Mouse (Mus musculus): Measurements from ENCODE around the gene Gabrd.

The Gabrd gene

DNA sequence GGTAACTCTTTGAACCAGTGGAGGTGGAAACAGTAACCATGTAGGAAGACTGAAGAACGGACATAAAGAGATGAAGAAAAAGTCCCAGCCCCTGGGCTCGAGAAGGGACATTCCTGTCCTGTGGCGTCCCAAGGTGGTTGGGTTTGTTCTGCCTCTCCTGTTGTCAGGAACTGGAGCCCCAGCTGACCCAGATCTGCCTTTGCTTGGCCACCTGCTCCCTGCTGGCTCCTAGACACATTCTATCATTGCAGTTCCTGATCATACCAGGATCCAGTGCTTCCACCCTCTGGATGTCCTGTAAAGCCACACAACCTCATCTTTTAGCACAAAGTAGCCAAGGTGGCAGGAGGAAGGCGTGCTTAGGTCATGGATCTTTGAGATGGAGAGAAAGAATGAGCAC is 14.6 kb downstream of the Gabrd start:
- no peak for DNase-seq (ENCODE audit: low spot score)

DNA sequence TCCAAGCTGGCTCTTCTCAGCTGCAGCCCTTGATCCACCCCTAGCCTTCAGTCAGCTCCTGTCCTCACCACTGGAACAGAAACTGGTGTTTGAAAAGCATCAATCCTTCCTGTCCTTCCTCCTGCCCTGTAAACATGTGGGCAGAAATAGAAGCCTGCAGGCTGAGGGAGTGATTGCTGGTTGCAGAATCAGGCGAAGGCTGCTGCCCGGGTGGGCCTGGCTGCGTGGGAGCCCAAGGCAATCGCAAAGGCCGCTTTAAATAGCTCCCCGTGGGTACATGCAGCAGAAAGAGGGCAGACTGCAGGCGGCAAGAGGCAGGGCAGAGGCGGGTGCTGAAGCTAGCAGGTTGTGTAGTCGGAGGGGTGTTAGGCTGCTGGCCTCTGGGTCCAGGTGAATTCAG is 15.2 kb downstream of the Gabrd start:
- no peak for DNase-seq (ENCODE audit: low spot score)

DNA sequence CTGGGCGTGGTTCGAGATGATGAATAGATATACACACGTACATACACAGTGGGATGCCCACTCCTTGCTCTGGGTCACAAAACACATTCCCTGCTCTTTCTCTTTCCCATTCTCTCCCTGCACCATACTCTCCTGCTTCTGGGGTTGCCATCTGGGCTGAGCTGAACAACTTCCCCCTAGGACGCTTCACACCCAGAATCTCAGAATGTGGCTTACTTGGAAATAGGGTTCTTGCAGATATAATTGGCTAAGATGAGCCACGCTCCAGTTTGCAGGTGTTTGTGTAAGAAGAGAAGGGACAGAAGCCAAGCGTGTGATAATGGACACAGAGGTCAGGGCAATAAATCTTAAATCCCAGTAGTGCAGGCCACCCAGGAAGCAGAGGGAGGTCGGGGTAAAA is 15.9 kb downstream of the Gabrd start:
- DNase-seq (ENCODE audit: low spot score) = no peak

DNA sequence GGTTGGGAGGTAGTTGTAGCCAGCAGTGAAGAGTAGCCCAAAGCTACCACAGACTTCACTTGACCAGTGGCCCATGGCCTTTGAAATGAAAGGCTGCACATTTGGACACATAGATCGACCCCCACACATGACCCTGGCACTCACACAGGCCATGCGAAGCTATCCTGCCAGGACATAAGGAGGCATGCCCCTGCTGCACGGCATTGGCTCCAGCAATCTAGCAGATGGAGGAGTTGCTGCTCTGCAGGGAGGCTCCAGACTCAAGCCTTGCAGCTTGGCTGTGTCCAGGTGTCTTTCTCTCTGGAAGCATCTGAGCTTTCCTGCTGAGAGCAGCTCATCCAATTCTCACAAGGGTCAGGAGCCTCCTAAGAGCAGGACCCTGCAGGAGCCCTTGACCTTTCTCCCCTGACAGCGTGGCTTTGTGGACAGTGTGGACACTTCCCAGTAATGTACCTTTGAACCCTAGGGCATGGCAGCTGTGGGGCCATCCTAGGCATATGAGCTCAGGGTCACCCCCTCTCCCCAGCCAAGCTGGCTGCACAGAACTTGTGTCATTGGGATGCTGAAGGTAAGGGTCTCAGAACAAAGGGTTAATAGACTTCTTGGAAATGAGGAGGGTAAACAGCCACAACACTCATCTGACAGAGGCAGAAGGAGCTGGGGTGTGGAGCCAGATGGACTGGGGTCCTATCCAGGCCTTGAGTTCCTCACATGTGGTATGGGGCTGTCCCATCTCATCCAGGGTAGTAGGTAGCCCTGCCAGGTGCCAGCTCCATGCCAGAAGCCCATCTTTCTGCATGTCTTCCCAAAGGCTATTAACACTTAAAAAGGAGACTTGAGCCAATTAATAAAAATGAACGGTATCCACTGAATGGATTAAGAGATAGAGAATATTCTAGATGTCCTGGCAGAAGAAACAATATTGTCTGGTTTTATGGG is 25.8 kb downstream of the Gabrd start:
- DNase-seq (ENCODE audit: low spot score) = no peak

DNA sequence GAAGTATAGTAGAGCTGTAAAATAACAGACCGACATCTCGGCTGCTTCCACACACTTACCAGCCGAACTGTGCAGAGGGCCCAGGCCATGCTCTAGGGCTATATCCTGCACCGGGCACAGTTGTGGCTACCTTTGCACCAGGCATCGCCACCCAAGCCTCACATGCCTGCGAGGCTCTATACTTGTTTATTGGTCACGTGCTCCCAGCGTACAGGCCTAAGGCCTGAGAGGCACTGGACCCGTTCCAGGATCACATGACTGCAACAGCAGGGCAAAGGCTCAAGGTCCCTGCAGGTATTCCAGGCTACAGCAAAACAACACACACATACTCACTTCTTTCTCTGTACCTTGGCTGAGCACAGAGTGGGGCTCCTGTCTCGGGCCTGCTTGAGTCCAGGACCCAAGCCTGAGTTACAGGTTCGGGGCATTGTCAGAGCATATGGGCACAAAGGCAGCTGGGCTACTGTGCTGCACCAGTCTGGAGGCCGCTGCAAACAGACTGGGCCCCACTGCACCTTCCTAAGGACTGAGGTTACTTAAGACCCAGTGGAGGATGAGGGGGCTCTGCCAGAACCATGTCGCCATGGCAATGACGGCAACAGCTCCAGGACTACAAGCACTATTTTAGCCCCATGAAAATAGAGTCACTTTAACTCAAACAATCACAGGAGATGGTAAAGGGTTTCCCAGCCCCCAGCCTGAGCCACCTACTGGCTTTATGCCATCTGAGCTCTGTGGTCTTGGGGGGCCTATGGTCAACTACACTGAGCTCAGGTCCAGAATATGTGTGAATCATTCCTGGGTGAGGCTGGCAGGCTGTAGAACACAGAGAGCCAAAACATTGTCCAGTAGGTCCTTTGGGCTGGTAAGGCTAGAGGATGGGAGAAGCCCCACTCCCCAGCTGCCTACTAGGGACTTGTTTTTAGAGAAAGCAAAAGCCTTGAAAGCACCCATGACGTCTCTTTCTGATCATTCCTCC is 26.9 kb downstream of the Gabrd start:
- no peak for DNase-seq (ENCODE audit: low spot score)

DNA sequence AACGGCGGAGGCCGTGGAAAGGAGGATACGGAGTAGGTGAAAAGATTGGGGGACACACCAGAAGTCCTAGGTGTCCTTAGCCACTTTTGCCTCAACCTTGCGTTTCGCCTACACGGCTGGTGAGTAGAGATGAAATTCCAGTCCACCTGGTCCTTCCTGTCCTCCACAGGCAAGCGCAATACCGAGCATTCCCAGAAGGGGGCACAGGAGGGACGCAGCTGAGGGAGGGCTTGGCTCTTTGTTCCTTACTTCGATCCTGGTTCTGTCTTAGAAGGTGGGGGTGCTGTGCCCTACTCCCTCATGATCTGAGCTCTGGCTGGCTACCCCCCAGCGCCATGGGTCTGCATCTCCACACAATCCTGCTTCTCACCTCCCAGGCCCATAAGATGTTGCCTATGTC is 29.2 kb downstream of the Gabrd start:
- DNase-seq (ENCODE audit: low spot score) = peak; percentile 86

DNA sequence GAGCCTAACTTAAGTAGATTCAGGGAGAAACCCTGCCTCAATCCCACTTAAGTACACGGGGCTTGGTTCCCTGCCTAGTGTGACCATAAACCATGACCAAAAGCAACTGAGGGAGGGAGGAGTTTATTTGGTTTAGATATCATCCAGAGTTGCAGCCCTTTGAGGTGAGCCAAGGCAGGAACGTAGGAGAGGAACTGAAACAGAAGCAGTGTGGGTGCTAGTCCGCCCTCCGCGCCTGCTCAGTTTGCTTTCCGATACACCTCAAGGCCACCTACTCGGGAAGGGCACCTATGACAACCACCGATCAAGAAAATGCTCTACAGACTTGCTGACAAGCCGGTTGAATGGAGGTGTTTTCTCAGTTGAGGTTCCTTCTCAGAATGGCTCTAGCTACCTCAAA is 30.2 kb downstream of the Gabrd start:
- no peak for DNase-seq (ENCODE audit: low spot score)

DNA sequence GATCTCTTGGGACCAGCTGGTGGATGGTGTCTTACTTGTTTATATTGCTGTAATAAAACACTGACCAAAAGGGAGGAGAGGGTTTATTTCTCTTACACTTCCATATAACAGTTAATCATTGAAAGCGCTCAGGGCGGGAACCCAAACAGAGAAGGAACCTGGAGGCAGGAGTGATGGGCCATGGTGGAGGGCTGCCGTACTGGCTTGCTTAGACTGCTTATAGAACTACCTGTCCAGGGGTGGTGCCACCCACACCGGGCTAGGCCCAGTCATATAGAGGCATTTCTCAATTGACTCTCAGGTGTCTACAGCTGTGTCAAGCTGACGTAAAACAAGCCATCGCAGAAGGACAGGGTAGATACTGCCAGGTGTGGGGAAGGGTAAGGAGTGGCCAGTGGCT is 31.1 kb downstream of the Gabrd start:
- DNase-seq (ENCODE audit: low spot score) = no peak

DNA sequence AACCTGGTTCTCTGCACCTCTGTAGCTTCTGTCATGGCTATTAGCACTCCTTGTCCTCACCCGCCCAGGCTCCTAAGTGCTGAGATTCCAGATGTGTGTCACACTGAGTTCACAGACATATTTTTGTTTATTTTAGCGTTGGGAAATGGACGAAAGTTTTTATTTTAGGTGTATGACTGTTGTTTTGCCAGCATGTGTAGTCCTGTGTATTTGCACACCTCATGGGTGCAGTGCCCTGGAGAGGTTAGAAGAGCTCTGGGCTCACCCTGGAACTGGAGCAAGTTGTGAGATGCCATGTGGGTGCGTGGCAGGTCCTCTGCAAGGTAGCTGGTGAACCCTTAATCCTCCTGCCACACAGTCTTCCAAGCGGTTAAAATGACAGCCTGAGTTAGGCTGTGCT is 35.5 kb downstream of the Gabrd start:
- no peak for DNase-seq (ENCODE audit: low spot score)

DNA sequence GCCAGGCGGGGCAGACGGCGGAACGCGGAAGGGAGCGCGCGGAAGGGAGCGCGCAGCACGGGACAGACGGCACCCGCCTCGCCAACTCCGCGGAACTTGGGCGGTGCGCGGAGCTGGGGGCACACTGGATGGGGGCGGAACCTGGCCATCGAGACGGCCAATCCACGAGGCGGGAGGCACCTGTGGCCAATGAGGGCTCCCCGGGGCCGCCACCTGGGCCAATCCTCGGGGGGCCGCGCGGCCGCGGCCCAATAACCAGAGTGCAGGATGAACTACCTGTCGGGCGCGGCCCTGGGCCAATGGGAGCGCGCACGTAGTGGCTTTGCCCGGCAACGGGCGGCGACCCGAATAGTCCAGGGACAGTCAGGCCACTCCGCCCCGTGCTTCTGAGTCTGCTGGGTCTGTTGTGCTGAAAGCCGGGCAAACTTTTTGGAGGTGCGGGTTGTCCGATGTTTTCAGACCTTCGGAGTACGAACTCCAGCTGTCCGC is 36.6 kb downstream of the Gabrd start, which contains the start of gene Prkcz:
Prkcz (minus strand) TSS at position 59 of the 489 bp plus-strand sequence.
- DNase-seq (ENCODE audit: low spot score) = peak; percentile 93

DNA sequence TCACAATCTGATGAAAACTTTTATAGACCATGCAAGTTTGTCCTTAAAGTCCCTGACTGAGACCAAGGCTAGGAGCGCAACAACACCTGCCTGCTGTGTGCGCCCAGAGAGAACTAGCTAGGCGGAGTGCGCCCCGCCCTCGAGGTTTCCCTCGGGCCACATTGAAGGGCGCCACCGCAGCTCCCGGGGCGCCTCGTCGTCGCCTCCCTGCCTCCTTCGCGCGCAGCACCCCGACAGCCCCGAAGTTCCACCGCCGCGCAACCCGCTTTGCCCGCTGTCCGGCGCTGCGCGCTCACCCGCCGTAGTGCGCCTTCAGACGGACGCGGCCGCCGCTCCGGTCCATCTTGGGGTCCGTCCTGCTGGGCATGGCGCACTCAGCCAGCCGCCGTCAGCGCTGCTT is 37.1 kb downstream of the Gabrd start:
- peak; percentile 44 for DNase-seq (ENCODE audit: low spot score)

DNA sequence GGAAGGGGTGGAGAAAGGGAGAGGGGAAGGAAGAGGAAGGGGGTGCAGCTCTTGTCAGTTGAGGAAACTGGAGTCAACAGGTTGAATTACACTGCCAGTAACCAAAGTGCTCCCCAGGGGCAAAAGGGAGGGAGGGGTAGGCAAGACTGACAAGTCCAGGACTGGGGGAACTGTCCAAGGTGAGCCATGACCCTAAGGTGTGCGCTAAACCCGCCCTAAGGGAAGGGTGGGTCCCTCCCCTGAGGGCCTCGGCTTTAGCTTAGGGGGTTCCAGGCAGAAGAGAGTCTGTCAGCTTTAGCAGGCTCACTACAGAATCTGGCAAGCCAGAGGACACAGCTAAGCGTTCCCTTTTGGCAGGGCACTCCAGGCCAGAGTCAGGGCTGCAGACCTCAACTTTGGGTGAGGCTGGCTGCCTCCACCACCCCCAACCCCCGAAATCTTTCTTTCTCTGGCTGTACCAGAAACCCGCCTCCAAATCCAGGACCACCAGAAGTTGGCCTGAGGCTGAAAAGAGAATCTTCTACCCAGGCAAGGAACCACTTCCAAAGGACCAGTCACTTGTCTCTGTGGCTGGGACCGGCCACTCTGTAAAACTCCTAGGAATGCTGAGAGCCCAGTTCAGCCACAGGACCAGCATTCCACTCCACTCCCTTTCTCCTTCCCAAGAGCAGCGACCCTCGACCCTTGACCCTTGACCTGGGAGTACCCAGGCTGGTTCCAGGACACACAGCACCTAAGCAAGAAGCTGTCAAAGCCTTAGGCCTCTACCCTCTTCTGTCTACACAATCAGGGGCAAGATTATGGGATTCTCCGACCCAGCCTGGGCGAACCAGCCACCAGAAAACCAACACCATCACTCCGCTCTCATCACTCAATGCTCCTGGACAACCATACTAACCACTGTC is 38.1 kb downstream of the Gabrd start:
- DNase-seq (ENCODE audit: low spot score) = peak; percentile 21

DNA sequence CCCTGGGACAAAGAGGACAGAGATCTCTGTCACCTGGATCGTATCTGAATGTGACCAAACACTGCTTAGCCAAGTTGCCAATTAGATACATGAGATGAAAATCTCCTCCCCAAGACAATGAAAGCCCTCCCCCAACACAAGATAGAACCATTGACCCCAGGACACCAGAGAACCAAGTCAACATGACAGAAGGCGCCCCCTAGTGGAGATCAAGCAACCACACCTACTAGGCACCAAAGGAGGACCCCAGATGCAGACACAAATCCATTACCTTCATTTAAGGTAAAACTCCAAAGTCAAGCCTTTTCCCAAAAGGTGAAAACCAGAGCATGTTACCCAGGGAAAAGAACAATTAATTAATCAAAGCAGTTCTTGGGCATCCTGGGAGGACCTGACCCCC is 40.3 kb downstream of the Gabrd start:
- no peak for DNase-seq (ENCODE audit: low spot score)

DNA sequence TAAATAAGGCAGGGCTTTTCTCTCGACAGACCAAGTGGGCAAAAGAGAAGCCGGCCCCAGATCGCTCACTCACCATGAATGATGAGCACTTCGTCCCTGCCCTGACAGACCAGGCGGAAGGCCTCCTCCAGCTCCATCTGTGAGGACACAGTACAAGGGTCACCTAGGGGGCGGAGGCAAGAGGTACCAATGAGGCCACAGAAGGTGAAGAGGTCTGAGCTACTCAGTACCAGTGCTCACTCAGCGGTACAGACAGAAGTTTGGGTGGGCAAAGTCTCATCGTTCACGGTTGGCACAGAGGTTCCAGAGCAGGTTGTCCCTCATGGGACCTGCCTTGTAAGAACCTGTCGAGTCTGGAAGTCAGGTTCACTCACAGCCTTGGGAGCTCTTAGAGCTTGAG is 41.6 kb downstream of the Gabrd start:
- no peak for DNase-seq (ENCODE audit: low spot score)

DNA sequence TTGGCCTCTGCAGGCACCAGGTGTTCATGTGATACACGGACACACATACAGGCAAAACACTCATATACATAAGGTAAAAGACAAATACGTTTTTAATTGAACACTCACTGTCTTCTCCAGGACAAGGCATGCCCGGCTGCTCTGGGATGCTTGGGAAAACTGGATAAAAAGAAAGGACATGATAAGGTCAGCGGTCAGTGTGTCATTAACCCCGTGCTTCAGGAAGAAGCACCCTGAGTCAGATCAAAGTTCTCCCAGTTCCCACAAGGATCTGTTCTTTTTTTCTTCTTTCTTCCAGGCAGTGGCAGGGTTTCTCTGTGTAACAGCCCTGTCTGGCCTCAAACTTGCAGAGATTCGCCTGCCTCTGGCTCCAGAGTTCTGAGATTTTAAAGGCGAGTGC is 43.4 kb downstream of the Gabrd start:
- DNase-seq (ENCODE audit: low spot score) = no peak

DNA sequence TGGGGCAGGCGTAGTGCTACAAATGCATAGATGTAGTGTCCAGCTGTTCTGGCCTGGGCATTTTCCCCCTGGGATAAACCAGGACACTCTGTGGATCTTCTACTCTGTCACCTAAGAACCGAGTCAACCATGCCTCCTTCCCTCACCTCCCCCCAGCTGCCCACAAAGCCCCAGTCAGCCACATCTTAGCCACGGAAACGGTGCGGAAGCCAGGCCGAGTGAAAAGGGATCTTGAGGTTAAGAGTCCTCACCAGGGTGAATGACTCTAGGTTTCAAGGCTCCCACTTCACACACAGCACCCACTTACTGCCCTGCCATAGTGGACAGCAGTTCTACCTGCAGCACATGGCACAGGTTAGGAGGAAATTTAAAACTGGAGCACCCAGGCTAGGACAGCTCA is 43.9 kb downstream of the Gabrd start:
- no peak for DNase-seq (ENCODE audit: low spot score)

DNA sequence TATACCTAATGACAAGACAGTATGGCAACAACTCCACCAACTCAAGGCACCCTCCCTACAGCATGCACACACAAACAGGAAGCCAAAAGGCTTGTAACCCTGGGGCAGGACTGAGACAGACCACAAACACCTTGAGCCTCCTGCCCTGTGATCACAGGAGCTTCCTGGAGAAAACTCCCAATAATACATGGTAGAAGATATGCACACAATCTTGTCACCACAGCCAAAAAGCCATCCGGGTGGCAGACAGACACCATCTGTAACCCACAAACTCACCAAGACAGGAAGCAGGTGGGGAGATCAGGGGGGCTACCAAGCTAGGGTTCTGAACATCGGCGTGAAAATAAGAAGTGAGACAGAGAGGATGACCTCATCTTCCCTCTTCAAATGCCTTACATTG is 45.3 kb downstream of the Gabrd start:
- no peak for DNase-seq (ENCODE audit: low spot score)

DNA sequence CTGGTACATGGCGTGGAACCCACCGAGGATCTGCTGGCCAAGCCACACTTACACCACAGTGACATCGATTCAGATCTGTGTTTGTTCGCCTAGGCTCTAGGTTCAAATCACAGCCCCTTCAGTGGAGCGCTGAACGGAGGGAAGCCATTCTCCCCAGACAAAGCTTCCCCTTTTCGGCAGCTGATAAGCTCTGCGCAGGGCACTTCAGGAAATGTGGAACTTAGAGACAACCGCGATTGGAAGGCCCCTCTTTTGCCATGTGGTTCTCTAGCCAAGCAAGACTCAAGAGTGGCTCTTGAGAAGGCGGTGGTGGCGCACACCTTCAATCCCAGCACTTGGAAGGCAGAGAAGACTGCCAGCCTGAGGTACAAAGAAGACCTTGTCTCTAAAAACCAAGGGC is 51.6 kb downstream of the Gabrd start:
- DNase-seq (ENCODE audit: low spot score) = no peak

DNA sequence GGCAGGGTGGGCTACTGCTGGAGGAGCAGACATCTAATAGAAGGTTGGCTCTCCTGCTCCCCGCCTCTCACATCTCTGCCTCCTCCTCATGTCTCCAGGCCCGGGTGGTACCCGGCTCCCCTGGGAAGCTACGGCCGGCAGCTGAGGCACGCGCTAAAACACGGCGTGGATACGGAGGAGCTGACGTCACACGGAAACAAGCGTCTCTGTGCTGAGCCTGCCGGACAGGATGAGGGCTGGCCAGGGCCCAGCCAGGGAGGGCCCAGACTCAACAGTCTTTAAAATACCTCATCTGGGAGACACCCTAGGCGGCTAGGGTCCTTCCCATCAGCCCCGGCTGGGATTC is 52.3 kb downstream of the Gabrd start:
- DNase-seq (ENCODE audit: low spot score) = peak; percentile 20

DNA sequence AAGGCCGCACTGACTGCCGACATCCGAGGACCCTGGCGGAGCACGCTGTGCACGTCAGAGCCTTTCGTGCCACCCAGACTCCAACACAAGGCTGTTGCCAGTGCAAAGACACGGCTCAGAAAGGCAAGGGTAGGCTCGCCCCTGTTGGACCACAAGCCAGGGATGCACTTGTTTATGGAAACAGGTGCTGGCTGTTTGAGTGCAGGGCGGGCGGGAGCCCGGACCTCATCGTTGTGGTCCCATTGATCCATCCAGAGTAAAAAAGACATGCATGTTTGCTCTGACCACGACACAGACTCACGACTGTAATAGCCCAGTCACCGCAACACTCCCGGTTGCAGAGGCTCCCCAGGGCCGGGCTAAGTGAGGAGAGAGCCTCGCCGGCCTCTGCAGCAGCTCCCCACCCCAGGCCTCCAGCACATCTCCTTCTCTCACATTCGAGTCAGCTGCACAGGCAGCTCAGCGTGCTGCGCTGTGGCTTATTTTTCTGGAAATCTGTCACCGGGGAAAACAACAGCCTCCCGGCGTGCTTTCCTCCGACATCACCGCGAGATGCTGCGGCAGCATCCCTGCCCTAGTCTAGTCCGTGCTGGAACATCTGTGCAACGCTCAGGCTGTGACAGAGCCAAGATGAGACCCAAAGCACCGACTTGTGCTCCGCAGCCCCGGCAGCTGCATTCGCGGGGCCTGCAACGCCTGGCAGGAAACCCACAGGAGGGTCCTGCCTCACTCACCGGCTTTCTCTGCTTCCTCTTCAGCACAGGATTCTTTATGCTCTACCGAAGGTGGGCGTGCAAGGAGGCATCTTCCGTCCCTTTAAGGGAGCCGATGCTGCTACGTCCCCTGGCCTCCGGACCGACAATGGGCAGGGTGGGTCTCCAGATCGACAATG is 53.0 kb downstream of the Gabrd start:
- DNase-seq (ENCODE audit: low spot score) = no peak

DNA sequence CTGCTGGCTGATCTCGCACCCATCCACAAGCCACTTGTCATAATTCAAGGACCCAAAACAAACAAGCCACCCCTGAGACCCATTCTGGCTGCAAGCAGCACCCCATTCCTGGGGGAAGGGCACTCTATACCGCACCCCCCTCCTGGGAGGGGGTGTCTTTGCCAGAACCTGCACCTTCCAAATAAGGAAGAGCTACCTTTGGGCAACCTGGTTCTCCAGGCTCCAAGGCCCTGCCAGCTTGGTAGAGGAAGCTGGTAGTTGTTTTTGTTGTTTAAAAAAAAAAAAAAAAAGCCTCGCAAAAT is 53.7 kb downstream of the Gabrd start:
- no peak for DNase-seq (ENCODE audit: low spot score)
